Mouse (Mus musculus): ENCODE measurements around the gene Chac1. TPM values are rescaled to one million over a fixed set of nuclear protein-coding genes. Genes with fewer than 3 reads are reported as not detected.

Chac1 gene
- polyA plus RNA-seq, 3 experiments from 2014 or later = not detected

DNA sequence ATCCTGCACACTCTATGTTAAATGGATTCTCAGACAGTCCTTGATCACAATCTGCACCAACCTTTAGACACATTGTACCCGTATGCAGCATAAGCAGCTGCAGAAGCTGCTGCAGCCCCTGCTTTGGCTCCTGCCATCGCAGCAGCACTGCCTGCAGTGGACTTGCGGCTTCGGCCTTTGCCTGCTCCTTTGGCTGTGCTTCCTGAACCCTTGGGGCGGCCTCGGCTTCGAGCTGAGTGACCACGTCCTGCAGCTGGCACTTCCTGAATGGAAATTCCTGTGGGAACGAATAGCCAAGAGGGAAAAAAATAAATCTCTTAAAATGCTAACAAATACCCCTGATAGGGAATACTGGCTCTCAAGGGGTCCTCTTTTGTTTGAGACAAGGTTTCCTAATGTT lies 26.3 kb downstream of the Chac1 start:
- ATAC-seq = no peak

- no peak for ATAC-seq
These were observed 26.8 kb downstream of the Chac1 start for GRCm38 (mm10) chr2:119377826-119378225.

GRCm38 (mm10) chr2:119379455-119379854 lies 28.4 kb downstream of the Chac1 start:
- ATAC-seq = no peak

DNA sequence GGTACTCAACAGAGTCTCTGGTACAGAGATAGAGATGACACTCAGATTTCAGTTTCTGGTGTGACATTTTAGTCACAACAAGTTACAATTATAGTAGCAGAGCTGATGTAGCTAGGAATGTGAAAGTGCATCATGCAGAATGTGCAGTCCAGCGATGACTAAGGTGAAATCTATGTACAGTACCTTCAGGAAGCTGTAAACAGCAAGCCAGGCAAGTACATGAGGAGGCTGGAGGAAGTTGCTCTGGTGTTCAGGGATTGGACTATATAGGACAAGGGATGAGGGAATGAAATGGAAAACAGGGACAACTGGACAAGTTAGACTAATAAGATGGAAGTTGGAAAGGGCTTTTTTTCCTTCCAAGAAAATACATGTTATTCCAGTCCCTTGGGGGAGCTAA lies 37.2 kb downstream of the Chac1 start:
- no peak for ATAC-seq

DNA sequence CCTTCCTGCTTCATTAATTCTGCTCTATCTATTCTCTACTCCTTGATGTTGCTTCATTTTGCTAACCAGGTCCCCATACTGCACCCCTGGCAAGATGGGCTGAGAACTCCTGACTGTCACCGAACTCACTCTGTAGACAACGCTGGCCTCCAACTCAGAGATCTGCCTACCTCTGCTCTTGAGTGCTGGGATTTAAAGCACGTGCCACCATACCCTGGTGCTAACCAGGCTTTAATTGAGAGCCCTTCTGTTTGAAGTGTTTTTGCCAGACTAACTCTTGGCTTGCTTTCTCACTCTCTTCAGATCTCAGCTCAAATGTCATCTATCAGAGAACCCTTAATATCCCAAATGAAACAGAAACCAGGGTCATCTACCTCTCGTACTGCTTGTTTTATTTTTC lies 39.0 kb downstream of the Chac1 start:
- no peak for ATAC-seq

DNA sequence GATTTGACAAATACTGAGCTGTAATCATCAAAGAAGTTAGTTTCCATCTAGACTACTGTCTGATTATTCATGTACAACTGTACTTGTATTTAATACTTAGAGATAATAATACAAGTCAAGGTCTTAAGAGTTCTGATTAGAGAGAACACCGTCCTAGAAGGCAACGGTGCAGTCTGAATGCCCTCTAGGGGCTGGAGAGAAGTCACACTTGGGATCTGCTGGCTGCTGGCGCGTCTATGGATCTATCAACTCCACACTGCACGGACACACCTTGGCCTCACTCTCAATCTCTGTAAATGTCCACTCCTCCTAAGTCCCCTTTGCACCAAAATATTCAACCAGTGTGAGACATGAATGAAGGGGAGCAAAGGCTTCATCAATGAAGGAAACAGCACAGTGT lies 47.2 kb downstream of the Chac1 start:
- no peak for ATAC-seq

DNA sequence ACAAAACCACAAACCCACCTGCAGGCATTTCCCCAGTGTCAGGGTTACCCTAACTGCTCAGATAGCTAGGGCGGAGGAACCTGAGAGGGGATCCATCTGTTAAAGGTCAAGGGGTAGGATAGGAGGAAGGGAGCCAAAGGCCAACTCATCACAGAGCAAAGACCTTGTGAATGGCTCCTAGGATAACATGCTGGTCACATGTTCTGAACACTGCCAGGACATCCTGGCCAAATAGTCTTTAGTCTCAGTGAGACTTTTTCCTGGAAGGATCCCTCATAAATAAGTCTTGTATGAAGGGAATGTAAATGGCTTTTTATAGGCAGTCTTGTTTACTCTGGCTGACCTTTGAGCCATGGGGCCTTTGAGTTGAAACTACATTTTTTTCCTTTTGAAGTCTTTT lies 47.6 kb downstream of the Chac1 start:
- no peak for ATAC-seq

GRCm38 (mm10) chr2:119399313-119399712 lies 48.3 kb downstream of the Chac1 start:
- ATAC-seq = no peak

Other genes with a start within 250 kb of the Chac1 start
- gene Rad51, start 238.4 kb upstream of the Chac1 start, polyA plus RNA-seq (2017; shearing (Covaris generic)) = 10 to 100 TPM in 1 of 3 experiments, 1 to 10 TPM in 2; 3.8 to 40.3 (median 4.5) TPM
- gene Rmdn3, start 194.2 kb upstream of the Chac1 start, polyA plus RNA-seq (2017; shearing (Covaris generic)) = 10 to 100 TPM; 13.0 to 15.6 (median 14.5) TPM
- under 1 TPM in 1 of 3 experiments, not detected in 2; 0.58 TPM for gene Gchfr, start 183.5 kb upstream of the Chac1 start, polyA plus RNA-seq (2017; shearing (Covaris generic))
- under 1 TPM; 0.23 to 0.95 (median 0.47) TPM for gene Gm14137, start 176.7 kb upstream of the Chac1 start, polyA plus RNA-seq (2017; shearing (Covaris generic))
- gene Zfyve19, start 142.6 kb upstream of the Chac1 start, polyA plus RNA-seq (2017; shearing (Covaris generic)) = 10 to 100 TPM; 50.7 to 65.5 (median 50.7) TPM
- 10 to 100 TPM; 16.0 to 22.4 (median 17.1) TPM for gene Dnajc17, start 142.4 kb upstream of the Chac1 start, polyA plus RNA-seq (2017; shearing (Covaris generic))
- gene Ppp1r14d, start 121.3 kb upstream of the Chac1 start, polyA plus RNA-seq (2017; shearing (Covaris generic)) = not detected
- gene Spint1, start 113.9 kb upstream of the Chac1 start, polyA plus RNA-seq (2017; shearing (Covaris generic)) = under 1 TPM in 1 of 3 experiments, not detected in 2; 0.28 TPM
- gene Rhov, start 80.0 kb upstream of the Chac1 start, polyA plus RNA-seq (2017; shearing (Covaris generic)) = under 1 TPM in 1 of 3 experiments, not detected in 2; 0.57 TPM
- gene Vps18, start 62.5 kb upstream of the Chac1 start, polyA plus RNA-seq (2017; shearing (Covaris generic)) = 1 to 10 TPM; 5.5 to 6.1 (median 5.9) TPM
- not detected for gene Dll4, start 25.4 kb upstream of the Chac1 start, polyA plus RNA-seq (2017; shearing (Covaris generic))
- gene Ino80, start 126.5 kb downstream of the Chac1 start, polyA plus RNA-seq (2017; shearing (Covaris generic)) = 1 to 10 TPM; 4.5 to 8.9 (median 7.7) TPM
- gene Exd1, start 196.4 kb downstream of the Chac1 start, polyA plus RNA-seq (2017; shearing (Covaris generic)) = under 1 TPM in 1 of 3 experiments, not detected in 2; 0.09 TPM
- 10 to 100 TPM; 68.4 to 88.9 (median 72.2) TPM for gene Chp1, start 196.5 kb downstream of the Chac1 start, polyA plus RNA-seq (2017; shearing (Covaris generic))